Mouse (Mus musculus) lung, adult 2 months (tissue): ENCODE measurements around the gene Ankrd23. TPM values are rescaled to one million over a fixed set of nuclear protein-coding genes. Genes with fewer than 3 reads are reported as not detected.

Source experiments
- DNase-seq: peaks from one replicate; pipeline ENCODE4 v3.0.0; 2022
- H3K4me1 ChIP-seq: fragments of 200-500 bp; 2 replicates; pipeline ENCODE4 v1.6.1; 2011; ENCODE audit warnings: low read length; ENCODE audit not compliant: control insufficient read depth, insufficient read depth
- H3K4me3 ChIP-seq: fragments of 200-500 bp; replicated peaks from 2 replicates; pipeline ENCODE3; 2011; ENCODE audit warnings: low read depth, mild to moderate bottlenecking, control low read depth, low read length; ENCODE audit errors: extremely low read depth
- CTCF ChIP-seq: fragments of 200-500 bp; IDR thresholded peaks from 2 replicates; pipeline ENCODE4 v1.5.1; 2011; ENCODE audit warnings: mild to moderate bottlenecking, low read length, control low read depth; ENCODE audit not compliant: insufficient read depth
- POLR2A ChIP-seq: fragments of 200-500 bp; IDR thresholded peaks from 2 replicates; pipeline ENCODE4 v1.6.1; 2011; ENCODE audit warnings: low read depth, mild to moderate bottlenecking, control low read depth, low read length, borderline replicate concordance; ENCODE audit errors: extremely low read depth
- WGBS: fragments of 180-500 bp; shearing (Covaris S2); methylation state at CpG from one replicate; pipeline ENCODE4 v1.1.7; 2018; 5-methylcytosine and 5-hydroxymethylcytosine counted together
- polyA plus RNA-seq: library from polyadenylated mRNA; depleted of rRNA; stranded (reverse); fragments of >200 nt; gene quantifications from 2 replicates; pipeline ENCODE4 v1.2.3, GENCODE M21; 2012

The Ankrd23 gene
- polyA plus RNA-seq, 1 experiment = 36.2 TPM

- no peak overlapping the region for H3K4me3 ChIP-seq
- DNase-seq = no peak
- H3K4me1 ChIP-seq = peaks cover 16% of the 10 kb centered on the region
- TF ChIP-seq CTCF (no peak), POLR2A (no peak)
- WGBS = 49% methylated on average over 2 of the region's 2 CpGs
These were observed 29.7 kb upstream of the Ankrd23 start for GRCm38 (mm10) chr1:36566425-36566824.

- H3K4me1 ChIP-seq = peaks cover 7% of the 10 kb centered on the region
- WGBS = 62% methylated on average over 6 of the region's 6 CpGs
- TF ChIP-seq POLR2A = no peak
- TF ChIP-seq CTCF = no peak
- H3K4me3 ChIP-seq = no peak overlapping the region
- no peak for DNase-seq
These were observed 27.4 kb upstream of the Ankrd23 start for GRCm38 (mm10) chr1:36564101-36564500.

GRCm38 (mm10) chr1:36563632-36564031 is 26.9 kb upstream of the Ankrd23 start:
- H3K4me1 ChIP-seq = peaks cover 10% of the 10 kb centered on the region
- TF ChIP-seq CTCF (no peak), POLR2A (no peak)
- WGBS = 60% methylated on average over 4 of the region's 4 CpGs
- no peak overlapping the region for H3K4me3 ChIP-seq
- DNase-seq = no peak

- H3K4me1 ChIP-seq = peaks cover 13% of the 10 kb centered on the region
- H3K4me3 ChIP-seq = no peak overlapping the region
- WGBS = 70% methylated on average over 2 of the region's 2 CpGs
- no peak for DNase-seq
- TF ChIP-seq POLR2A = no peak
- TF ChIP-seq CTCF = no peak
These were observed 26.5 kb upstream of the Ankrd23 start for GRCm38 (mm10) chr1:36563197-36563596.

GRCm38 (mm10) chr1:36562388-36562787 is 25.7 kb upstream of the Ankrd23 start:
- TF ChIP-seq CTCF = no peak
- no peak for TF ChIP-seq POLR2A
- WGBS = 74% methylated on average over 4 of the region's 4 CpGs
- no peak for DNase-seq
- no peak overlapping the region for H3K4me3 ChIP-seq
- peaks cover 13% of the 10 kb centered on the region for H3K4me1 ChIP-seq

GRCm38 (mm10) chr1:36560903-36561302 is 24.2 kb upstream of the Ankrd23 start:
- DNase-seq = no peak
- 47% methylated on average over 6 of the region's 6 CpGs for WGBS
- Histone ChIP-seq H3K4me3 (no peak overlapping the region), H3K4me1 (peaks cover 15% of the 10 kb centered on the region)
- TF ChIP-seq POLR2A (no peak), CTCF (no peak)

GRCm38 (mm10) chr1:36559888-36560287 is 23.2 kb upstream of the Ankrd23 start:
- TF ChIP-seq POLR2A = no peak
- no peak for TF ChIP-seq CTCF
- H3K4me3 ChIP-seq = no peak overlapping the region
- WGBS = 58% methylated on average over 5 of the region's 5 CpGs
- no peak for DNase-seq
- H3K4me1 ChIP-seq = peaks cover 25% of the 10 kb centered on the region

- DNase-seq = no peak
- TF ChIP-seq CTCF = no peak
- no peak for TF ChIP-seq POLR2A
- WGBS = 29% methylated on average over 4 of the region's 4 CpGs
- H3K4me1 ChIP-seq = peaks cover 28% of the 10 kb centered on the region
- H3K4me3 ChIP-seq = no peak overlapping the region
These were observed 22.6 kb upstream of the Ankrd23 start for GRCm38 (mm10) chr1:36559256-36559655.

GRCm38 (mm10) chr1:36558031-36558993 is 21.6 kb upstream of the Ankrd23 start, which contains the start of gene Sema4c:
TSS of gene Sema4c (minus strand) at chr1:36558349.
- Histone ChIP-seq H3K4me1 (peaks cover 29% of the 10 kb centered on the region), H3K4me3 (peak within 1 kb of the TSS; percentile 96)
- 1% methylated on average over 68 of the region's 69 CpGs for WGBS
- TF ChIP-seq CTCF (no peak), POLR2A (peak; percentile 20; the same call in 1 of the 2 replicates)
- peak; percentile 77 for DNase-seq

- H3K4me1 ChIP-seq = peaks cover 29% of the 10 kb centered on the region
- TF ChIP-seq CTCF (no peak), POLR2A (peak; percentile 59; the same call in 1 of the 2 replicates)
- WGBS = 0% methylated on average over 48 of the region's 48 CpGs
- peak; percentile 79 for DNase-seq
- H3K4me3 ChIP-seq = peak overlapping the region; percentile 96
These were observed 20.9 kb upstream of the Ankrd23 start for GRCm38 (mm10) chr1:36557457-36558011.
